Mouse (Mus musculus) lung, postnatal 0 days (tissue): ENCODE measurements around the gene Arsb.

Source experiments
- CTCF ChIP-seq: IDR thresholded peaks from 2 replicates; pipeline ENCODE4 v1.5.1; 2016; ENCODE audit warnings: antibody characterized with exemption, mild to moderate bottlenecking
- EP300 ChIP-seq: IDR thresholded peaks from 2 replicates; pipeline ENCODE4 v1.6.1; 2016; ENCODE audit warnings: antibody characterized with exemption, mild to moderate bottlenecking, control low read depth

DNA sequence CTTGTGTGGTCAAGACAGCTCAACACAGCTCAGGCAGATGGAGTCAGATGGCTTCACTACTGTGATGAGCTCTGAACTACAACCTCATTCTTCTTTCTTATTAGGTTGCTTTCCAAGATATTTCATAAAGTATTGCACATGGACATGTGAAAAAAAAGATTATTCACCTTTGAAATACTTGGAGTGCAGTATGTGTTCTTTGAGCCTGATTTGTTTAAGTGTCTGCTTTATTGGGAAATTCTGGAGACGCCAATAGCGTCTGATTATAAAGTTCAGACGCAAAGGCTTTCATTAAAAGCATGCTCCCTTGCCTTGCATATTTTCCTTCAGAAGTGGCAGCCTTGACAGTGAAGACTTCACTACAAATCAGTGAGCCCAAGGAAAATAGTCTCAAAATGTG is 136.5 kb downstream of the Arsb start:
- TF ChIP-seq CTCF (no peak), EP300 (no peak)
